Mouse (Mus musculus): ENCODE results near the gene Anks1.
"Not testable (repeated sequence)": the region's sequence is repeated elsewhere in the genome, so short reads cannot be mapped to it uniquely, and the experiment has no call there.

Anks1 gene

GRCm38 (mm10) chr17:27931826-27932225 lies 22.7 kb downstream of the Anks1 start:
- DNase-seq (ENCODE audit: low spot score in 2 of 2), result no peak

- DNase-seq (ENCODE audit: low spot score in 2 of 2), result no peak
Measured at GRCm38 (mm10) chr17:27934136-27934910, 25.2 kb downstream of the Anks1 start.

- DNase-seq (ENCODE audit: low spot score in 2 of 2), result no peak
Measured at GRCm38 (mm10) chr17:27935091-27935490, 26.0 kb downstream of the Anks1 start.

- no peak for DNase-seq (ENCODE audit: low spot score in 2 of 2)
Measured at GRCm38 (mm10) chr17:27937054-27937615, 28.0 kb downstream of the Anks1 start.

GRCm38 (mm10) chr17:27938121-27938754 lies 29.1 kb downstream of the Anks1 start:
- DNase-seq (ENCODE audit: low spot score in 2 of 2), result no peak

GRCm38 (mm10) chr17:27939028-27939427 lies 29.9 kb downstream of the Anks1 start:
- DNase-seq (ENCODE audit: low spot score in 2 of 2), result no peak

- no peak for DNase-seq (ENCODE audit: low spot score in 2 of 2)
Measured at GRCm38 (mm10) chr17:27940352-27940751, 31.2 kb downstream of the Anks1 start.

GRCm38 (mm10) chr17:27941178-27941577 lies 32.1 kb downstream of the Anks1 start:
- no peak for DNase-seq (ENCODE audit: low spot score in 2 of 2)

- no peak for DNase-seq (ENCODE audit: low spot score in 2 of 2)
Measured at GRCm38 (mm10) chr17:27941698-27942097, 32.6 kb downstream of the Anks1 start.

- no peak for DNase-seq (ENCODE audit: low spot score in 2 of 2)
Measured at GRCm38 (mm10) chr17:27942131-27942530, 33.0 kb downstream of the Anks1 start.

- no peak for DNase-seq (ENCODE audit: low spot score in 2 of 2)
Measured at GRCm38 (mm10) chr17:27945546-27946216, 36.6 kb downstream of the Anks1 start.

GRCm38 (mm10) chr17:27946371-27946770 lies 37.3 kb downstream of the Anks1 start:
- no peak for DNase-seq (ENCODE audit: low spot score in 2 of 2)

GRCm38 (mm10) chr17:27947155-27947554 lies 38.0 kb downstream of the Anks1 start:
- no peak for DNase-seq (ENCODE audit: low spot score in 2 of 2)

- DNase-seq (ENCODE audit: low spot score in 2 of 2), result no peak
Measured at GRCm38 (mm10) chr17:27953136-27953535, 44.0 kb downstream of the Anks1 start.

- DNase-seq (ENCODE audit: low spot score in 2 of 2), result no peak
Measured at GRCm38 (mm10) chr17:27954629-27955402, 45.7 kb downstream of the Anks1 start.

- no peak for DNase-seq (ENCODE audit: low spot score in 2 of 2)
Measured at GRCm38 (mm10) chr17:27957649-27958048, 48.5 kb downstream of the Anks1 start.

- peak; percentile 30 to 72 for DNase-seq (ENCODE audit: low spot score in 2 of 2)
Measured at GRCm38 (mm10) chr17:27960128-27961111, 51.3 kb downstream of the Anks1 start.

- not testable (repeated sequence) for DNase-seq (ENCODE audit: low spot score in 2 of 2)
Measured at GRCm38 (mm10) chr17:27963120-27963519, 54.0 kb downstream of the Anks1 start.

GRCm38 (mm10) chr17:27964607-27965006 lies 55.5 kb downstream of the Anks1 start:
- no peak for DNase-seq (ENCODE audit: low spot score in 2 of 2)

- DNase-seq (ENCODE audit: low spot score in 2 of 2), result no peak
Measured at GRCm38 (mm10) chr17:27965292-27965691, 56.2 kb downstream of the Anks1 start.
